Mouse (Mus musculus): ENCODE data around the gene Ubox5.

GRCm38 (mm10) chr2:130634739-130635411, 5.0 kb upstream of the Ubox5 start:
- TF ChIP-seq EP300 (IDR thresholded peaks at IDR 0.05; ENCODE audit: low read length) (no peak), CTCF (conservative IDR thresholded peaks at IDR 0.05 in 1 of 2, IDR thresholded peaks at IDR 0.05 in 1 of 2; ENCODE audit: low read depth in 2 of 2, low read length in 2 of 2) (no peak), MEF2A (IDR thresholded peaks at IDR 0.05; ENCODE audit: borderline replicate concordance, low read depth, low read length) (no peak), TBP (conservative IDR thresholded peaks at IDR 0.05; ENCODE audit: low read depth, low read length) (no peak), NELFE (IDR thresholded peaks at IDR 0.05; ENCODE audit: low read depth, low read length) (no peak), ZMIZ1 (IDR thresholded peaks at IDR 0.05; ENCODE audit: low read depth, low read length) (no peak), MAX (IDR thresholded peaks at IDR 0.05; ENCODE audit: low read length) (no peak), POLR2A (IDR thresholded peaks at IDR 0.05; ENCODE audit: low read depth, low read length) (no peak), ELF1 (IDR thresholded peaks at IDR 0.05; ENCODE audit: low read depth, low read length) (no peak)
